Mouse (Mus musculus): ENCODE data around the gene Fam228b.

- TF ChIP-seq CTCF (IDR thresholded peaks at IDR 0.05; ENCODE audit: control insufficient read depth, insufficient read depth, low read length) (no peak), POLR2A (IDR thresholded peaks at IDR 0.05; ENCODE audit: borderline replicate concordance, control insufficient read depth, low read depth, low read length) (no peak)
Observed at GRCm38 (mm10) chr12:4708296-4708695, 60.8 kb downstream of the Fam228b start.

All from bone marrow, adult 2 months (tissue).